Mouse (Mus musculus) embryo, embryonic 10.5 days (tissue): ENCODE measurements around the gene Usp9x.

ENCODE experiments used
- DNase-seq: peaks from one replicate; pipeline ENCODE4 v3.0.0-alpha.2; 2015; ENCODE audit warnings: low spot score

The Usp9x gene

DNA sequence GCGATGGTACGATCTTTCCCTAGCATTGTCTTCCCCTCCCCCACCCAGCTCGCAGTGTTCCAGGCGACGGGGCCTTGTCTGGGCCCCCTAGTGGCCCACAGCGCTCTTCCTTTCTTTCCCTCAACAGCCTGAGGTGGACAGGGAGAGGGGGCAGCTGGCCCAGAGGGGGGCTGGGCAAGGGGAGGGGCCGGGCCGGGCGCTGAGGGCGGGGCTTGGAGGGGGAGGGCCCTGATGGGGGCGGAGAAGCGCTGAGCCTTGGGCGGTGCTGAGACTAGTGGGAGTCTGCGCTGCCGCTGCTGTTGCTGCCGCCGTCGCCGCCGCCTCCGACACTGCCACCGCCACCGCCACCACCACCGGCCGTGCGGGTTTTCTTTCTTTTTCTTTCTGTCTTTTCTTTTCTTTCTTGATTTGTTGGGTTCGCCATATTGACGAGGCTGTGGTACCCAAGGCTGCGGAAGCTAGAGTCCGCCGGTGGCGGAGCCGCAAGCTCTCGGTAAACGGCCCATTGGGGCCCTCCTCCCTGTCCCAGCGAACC, at the start of gene Usp9x:
Gene Usp9x (plus strand): TSS at position 258 of the 535 bp plus-strand sequence.
- DNase-seq, result peak; percentile 91

GRCm38 (mm10) chrX:13022547-13023310, 48.6 kb upstream of the Usp9x start:
- no peak for DNase-seq

DNA sequence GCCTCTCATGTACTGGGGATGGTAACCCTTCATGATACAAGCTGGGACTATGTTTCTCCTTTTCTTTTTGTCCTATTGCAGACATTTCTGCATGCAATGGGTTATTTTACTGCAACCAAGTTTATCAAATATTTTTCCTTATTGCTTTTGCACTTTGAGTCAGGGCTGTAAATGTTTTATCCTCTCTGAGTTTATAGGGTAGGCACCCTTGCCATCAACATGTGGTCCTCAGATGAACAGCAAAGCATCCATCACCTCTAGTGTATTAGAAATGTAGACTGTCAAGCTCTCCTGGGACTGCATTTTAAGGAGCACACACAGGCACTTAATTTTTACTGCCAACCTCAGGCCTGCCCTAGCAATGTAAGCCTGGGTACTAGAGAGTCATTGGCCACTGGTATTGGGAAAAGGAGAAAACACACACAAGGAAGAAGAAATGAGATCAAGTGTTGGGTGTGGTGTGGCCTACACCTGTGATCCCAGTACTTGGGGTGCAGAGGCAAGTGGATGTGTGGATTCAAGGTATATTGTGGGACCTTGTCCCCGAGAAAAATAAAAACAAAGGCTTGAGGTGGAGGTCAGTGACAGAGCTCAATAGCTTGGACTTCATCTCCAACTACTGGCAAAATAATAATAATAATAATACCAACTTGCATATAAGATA, 46.6 kb upstream of the Usp9x start:
- no peak for DNase-seq

GRCm38 (mm10) chrX:13025286-13025685, 46.0 kb upstream of the Usp9x start:
- DNase-seq, result no peak

DNA sequence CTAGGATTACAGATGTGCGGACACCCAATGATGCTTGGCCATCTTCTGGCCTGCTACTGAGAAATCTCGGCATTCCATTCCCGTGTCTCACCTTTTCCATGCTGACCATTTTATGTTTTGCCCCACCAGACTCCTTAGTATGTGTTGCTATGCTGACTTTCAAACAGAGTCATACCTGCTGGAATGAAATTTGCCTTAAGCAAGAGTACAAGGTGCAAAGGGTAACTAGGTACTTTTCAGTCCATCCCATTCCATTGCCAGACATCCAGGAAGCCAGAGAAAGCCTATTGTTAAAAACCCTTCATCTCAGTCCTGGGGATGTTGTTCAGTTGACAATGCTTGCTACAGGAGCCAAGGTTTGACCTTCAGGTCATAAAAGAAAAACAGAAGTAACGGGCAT, 43.1 kb upstream of the Usp9x start:
- no peak for DNase-seq

DNA sequence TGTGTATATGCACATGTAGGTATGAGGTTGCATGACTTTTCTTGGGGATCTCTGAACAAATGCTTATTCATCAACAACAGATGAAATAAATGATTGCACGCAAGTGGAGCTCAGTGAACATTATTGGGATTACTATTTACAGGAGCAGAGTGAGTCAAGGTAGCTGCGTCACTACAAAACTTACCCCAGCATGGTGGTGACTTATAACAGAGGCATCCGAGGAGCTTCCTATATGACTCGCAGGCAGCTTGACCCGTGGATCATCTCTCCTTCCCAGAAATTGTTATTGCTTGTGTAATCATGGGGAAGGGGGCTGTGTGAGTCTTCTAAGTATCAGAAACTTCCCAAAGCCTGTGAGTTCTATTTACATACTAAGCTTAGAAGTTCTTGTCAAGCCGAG, 41.3 kb upstream of the Usp9x start:
- no peak for DNase-seq

GRCm38 (mm10) chrX:13037085-13037484, 34.2 kb upstream of the Usp9x start:
- DNase-seq, result no peak

DNA sequence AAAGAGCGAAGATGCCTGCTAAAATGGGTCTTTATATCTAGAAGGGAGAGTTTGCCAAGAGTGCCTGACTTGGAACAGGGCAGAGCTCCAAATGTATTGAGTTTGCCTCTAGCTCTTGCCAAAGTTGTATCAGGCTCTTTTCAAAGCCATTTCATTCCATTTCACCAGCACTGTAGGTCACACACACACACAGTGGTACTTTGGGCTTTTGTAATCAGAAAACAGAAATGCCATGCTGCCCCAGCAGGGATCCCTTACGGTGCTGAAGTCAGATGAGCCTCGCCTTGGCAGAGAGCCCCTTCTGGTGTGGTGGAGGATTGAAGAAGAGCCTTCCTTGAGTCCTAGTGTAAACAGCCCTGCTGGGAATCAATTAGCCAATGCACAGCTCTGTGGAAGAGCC, 32.1 kb upstream of the Usp9x start:
- DNase-seq, result no peak

GRCm38 (mm10) chrX:13040391-13040790, 30.9 kb upstream of the Usp9x start:
- no peak for DNase-seq

DNA sequence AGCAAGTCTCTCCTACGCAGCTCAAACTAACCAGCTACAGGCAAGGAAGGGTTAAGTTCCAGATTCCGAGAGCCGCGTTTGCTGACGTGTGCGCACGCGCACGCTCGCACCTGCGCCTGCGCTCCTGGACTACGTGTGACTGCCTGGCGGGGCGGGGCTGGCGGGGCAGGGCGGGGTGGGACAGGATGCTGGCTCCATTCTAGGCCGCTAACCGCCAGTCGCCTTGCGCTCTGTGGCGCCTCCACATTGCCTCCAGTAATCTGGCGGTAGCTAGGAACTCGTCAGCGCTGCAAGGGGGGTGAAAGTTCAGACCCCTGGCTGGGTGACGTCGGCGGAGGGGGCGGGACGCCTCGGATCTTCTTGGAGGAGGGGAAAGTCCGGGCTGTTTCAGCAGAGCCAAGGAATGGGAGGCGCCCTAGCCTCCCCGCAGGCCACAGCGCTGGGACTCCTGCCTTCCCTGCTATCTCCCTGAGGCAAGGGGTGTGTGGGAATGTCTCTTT, 29.6 kb upstream of the Usp9x start:
- peak; percentile 92 for DNase-seq

DNA sequence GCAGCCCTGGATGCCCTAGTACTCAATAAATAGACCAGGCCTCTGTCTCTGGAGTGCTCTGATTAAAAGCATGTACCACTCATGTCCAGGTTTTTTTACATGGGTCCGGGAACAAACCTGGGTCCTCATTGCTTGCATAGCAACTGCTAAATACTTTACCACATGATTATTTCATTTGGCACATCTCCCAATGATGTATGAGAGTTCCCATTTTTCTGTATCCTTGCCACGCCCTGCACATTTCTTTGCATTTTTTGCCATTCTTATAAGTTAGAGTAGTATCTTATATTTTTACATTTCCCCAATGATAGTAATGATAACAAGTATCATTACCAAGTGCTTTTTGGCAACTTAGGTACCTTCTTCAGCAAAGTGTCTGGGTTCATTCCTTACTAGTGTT, 27.5 kb upstream of the Usp9x start:
- no peak for DNase-seq

DNA sequence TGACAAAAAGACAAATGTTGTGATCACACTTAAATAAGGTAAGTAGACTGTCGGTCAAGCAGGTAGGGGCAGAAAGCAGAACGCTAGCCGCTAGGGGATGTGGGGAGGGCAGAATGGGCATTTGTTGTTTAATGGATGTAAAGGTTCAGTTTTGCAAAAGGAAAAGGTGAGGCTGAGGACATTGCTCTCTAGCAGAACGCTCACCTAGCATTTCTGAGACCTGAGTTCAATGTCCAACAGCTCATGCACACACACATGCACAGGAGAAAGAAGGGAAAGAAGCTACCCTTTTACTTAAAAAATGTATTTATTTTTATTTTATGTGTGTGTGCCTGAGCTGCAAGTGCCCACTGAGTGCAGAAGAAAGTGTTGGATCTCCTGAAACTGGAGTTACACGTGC, 26.6 kb upstream of the Usp9x start:
- DNase-seq, result no peak

DNA sequence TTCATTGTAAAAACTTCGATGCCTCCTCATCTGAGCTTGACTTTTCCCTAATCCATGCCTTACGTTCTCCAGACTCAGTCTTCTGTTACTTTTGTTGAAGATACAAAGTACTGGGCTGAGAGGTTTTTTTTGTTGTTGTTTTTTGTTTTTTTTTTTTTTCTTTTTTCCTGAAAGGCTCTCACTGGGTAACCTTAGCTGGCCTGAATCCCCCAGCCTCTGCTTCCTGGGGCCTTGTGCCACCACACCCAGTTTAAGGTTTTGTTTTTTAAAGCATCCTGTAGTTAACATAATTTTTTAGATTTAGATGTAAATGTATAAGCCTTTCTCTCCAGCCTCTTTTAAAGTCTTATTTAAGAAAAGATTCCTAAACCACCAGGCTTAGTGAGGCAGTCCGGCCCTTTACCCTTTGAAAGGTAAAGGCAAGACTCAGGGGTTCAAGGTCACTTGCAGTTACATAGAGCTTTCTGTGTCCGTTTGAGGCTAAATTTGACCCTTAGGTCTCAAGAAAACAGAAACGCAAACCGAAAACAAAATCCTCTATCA, 24.3 kb upstream of the Usp9x start:
- no peak for DNase-seq

- peak; percentile 76 for DNase-seq
These were observed 23.5 kb upstream of the Usp9x start for GRCm38 (mm10) chrX:13047631-13048345.

DNA sequence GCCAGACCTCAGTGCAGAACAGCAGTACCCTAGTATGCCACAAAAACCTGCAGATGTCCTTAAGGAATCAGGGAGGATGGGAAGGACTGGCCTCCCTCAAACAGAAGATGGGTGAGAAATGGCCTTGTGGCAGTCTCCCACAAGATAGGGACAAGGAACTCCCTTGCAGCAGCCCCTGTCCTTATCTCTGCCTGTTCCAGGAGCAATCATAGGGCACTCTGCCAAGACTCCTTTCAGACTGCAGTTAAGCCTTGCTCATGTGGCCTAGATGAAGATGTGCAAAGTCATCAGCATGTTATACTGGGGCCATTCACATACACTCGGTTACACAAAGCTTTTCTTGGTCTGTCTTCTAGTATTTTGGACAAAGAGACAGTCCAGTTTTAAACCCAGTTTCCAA, 16.7 kb upstream of the Usp9x start:
- DNase-seq, result no peak

DNA sequence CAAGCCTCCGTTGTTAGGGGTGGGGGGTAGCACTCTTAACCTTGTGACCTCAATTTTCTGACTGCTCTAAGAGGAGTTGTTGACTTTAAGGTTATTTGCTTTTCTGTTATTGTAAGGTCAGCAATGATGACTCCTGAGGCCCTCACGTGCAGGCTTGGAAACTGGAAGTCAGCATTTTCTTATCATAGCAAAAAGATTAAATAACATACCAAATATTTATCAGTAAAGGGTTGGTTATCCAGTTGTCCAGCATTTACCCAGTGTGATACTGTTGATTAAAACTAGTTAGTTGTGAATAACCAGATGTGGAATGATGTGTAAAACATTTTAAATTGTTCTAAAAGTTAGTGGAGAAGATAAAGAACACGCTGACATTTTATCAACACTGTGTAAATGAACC, 9.3 kb upstream of the Usp9x start:
- no peak for DNase-seq

GRCm38 (mm10) chrX:13064273-13064925, 6.9 kb upstream of the Usp9x start:
- no peak for DNase-seq

GRCm38 (mm10) chrX:13070206-13070572, 1.1 kb upstream of the Usp9x start:
- DNase-seq, result no peak

DNA sequence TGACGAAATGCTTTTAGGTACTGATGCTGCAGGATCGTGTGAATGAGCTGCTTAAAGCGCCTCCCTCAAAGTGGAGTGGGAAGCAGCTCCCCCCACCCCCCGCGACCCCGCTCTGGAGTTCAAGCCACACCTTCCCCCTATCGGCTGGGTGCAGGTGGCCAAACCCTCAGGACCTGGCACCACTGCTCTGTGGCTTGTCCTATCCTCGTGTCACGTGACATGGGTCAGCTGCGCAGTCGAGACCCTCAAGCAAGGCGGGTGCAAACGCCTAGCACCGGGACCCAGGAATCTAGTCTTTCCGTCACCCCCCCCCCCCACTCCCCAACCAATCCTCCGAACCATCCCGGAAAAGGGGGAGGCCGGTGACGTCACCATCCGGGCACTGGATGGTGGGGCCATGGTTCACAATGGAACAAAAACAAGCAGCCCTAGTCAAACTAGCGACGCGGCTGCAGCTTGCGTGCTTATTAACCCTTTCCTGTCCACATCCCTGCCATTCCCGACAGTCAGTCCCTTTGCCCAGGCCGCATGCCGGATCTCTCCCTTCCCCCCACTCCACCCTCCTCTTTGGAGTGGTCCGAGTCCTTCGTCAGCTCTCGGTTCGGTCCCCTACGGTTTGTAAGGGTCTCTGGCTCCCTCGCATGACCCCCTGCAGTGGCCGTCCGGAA, 591 bp upstream of the Usp9x start:
- DNase-seq, result peak; percentile 92

GRCm38 (mm10) chrX:13071776-13072460, 620 bp downstream of the Usp9x start:
- DNase-seq, result peak; percentile 42
